Mouse (Mus musculus) cerebellum, adult 8-10 months (tissue): ENCODE data around the gene Frem3.

Experiments
- DNase-seq: peaks from one replicate; pipeline ENCODE4 v3.0.0; 2022

Frem3 gene

DNA sequence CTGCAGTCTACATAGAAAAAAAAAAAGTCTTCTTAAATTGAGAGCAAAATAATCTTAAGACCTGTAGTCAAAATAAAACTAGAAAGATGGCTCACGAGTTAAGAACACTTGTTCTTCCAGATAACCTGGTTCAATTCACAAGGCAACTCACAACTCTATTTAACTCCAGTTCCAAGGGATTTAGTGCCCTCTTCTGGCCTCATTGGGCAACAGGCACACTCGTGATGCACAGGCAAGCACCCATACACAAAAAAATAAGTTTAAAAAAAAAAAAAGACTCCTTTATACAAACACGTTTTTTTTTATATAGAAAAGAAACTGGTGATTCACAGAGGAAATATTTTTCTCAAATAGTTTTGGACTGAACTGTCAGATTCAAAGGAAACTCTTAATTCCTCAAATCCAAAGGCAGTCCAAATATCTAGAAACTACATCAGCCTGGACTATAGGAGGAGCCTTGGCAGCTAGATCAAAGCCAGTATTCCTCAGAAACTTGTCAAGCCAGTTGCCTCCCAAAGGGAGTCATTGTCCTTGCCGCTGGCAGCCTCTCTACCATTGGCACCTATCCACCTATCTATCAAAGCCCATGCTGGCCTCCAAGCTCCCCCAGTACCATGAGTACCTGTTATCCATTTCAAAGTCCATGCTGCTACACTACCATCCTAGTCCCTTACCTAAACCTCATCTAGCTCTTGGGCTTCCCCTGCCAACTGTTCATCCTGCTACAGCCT is 100.0 kb downstream of the Frem3 start:
- no peak for DNase-seq

DNA sequence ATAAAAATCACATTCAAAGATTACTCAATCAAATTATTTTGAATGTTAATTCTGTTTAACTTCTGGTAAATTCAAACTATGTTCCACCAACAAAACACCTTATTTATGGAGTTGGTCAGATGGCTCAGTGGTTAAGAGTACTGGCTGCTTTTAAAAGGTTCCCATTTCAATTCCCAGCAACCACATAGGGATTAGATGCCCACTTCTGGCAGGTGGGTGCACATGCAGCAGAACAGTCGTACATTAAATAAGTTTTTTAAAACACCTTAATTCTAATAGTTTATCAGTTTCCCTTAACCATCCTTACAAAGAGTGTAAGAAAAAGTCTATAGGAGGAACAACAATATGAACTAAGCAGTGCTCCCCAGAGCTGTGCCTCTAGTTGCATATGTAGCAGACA is 103.6 kb downstream of the Frem3 start:
- DNase-seq, result no peak

DNA sequence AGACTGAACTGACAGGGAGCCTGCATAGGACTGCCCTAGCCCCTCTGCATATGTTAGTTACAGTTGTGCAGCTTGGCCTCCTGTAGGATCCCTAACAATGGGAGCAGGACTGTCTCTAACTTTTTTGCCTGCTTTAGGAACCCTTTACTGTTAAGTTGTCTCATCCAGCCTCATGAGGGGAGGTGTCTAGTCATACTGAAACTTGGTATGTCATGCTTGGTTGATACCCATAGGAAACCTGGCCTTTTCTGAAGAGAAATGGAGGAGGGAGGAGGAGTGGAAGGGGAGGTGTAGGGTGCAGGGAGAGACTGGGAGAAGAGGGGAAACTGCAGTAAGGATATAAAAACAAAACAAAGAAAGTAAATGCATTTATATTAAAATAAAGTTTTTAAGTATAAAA is 121.4 kb downstream of the Frem3 start:
- no peak for DNase-seq

DNA sequence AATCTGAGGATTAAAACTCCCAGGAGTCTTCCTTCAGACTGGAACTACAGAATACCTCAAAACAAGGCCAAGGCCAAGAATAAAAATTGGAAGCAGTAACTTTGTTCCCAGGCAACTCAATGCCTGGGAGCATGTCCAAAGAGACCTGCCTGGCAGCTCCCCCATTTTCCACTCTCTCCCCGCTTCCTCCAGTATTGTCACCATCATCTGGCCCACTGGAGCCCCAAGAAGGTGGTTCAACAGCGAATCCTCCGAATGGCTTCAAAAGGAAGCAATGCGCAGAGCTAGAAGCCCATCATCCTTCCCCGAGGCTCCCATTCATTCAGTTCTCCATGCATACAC is 127.1 kb downstream of the Frem3 start:
- DNase-seq, result no peak

DNA sequence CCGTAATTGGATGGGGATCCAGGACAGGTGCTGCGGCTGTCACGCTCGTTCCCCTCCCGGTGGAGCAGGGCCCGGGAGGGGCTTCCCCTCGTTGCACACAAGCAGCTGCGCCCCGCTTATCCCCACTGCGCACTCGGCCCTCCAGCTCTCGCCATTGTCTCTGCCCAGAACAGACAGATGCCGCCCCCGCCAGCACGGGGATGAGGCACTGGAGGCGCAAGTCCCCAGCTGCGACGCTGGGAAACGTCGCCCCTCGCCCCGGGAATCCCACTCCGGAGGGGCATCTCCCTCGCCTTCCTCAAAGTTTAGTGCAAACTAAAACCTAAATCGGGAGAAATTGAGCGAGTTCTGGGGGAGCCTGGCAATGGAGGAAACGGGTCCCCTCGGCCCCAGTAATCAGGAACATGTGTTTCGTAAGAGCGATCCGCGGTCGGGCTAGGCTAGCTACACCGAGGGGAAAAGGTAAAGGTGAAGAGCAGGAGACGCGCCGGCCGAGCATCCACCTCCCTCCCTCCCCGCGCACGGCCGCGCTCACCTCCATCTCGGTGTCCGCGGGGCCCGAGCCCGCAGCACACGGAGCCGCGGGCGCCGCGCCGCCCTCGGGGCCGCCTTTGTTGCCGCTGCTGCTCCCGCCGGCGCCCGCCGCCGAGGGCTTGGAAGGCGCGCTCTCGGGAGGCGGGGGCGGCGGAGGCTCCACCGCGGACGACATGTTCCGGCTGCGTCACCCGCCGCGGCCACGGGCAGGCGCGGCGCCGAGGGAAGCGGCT is 127.7 kb downstream of the Frem3 start:
- DNase-seq, result peak; percentile 51

DNA sequence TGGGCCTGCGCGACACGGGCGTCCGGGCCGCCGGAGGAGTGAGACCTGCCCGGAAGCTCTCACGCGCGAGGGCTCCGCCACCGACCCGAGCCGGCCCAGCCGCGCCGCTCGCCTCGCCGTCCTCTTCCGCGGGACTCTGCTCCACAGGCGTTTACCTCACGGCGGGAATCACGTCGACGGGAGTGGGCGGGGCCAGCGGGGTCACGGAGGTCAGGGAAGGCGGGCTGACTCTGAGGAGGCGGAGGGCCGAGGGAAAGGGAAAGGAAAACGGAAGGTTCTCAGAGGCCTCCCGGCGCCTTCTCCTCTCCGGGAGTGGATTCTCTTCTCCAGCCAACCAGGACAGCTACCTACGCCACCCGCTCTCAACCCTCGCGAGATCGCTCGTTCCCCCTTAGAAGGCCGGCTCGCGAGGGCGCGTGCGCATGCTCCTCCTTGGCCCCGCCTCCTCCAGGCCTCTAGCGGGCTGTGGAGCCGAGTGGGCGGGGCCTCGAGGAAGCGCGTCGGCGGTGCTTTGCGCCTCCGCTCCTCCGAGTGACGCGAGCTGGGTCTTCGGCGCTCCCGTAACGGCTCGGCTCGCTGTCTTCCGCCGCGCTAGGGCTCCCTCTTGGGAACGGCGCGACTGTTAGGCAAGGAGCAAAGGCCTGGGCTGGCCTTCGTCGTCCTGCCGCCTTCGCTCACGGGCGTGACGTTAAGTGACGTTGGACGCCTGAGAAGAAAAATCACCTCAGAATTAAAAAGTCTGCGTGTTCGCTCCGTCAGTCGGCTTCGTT is 128.5 kb downstream of the Frem3 start, which contains the start of gene Smarca5:
TSS of gene Smarca5 (minus strand) at position 343 of the 770 bp plus-strand sequence.
- DNase-seq, result peak; percentile 98

DNA sequence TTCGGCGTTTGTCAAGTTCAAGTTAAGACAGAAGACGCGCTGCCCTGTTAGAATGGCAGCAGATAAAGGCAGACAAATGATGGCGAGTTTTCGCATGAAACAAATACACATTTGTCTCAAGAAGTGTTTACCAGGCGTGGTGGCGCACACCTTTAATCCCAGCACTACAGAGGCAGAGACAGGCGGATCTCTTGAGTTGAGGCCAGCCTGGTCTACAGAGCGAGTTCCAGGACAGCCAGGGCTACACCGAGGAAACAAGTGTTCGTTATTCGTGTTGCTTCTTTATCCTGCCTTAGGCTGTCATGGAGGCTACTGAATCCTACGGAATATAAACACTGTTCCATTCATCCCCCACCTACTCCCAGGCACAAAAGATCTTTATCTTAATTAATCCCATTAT is 129.1 kb downstream of the Frem3 start:
- DNase-seq, result no peak
